Mouse (Mus musculus): ENCODE data around the gene Nt5dc2.
A peak's percentile ranks its signal among the peaks of the same experiment; 100 is the strongest.

The Nt5dc2 gene

GRCm38 (mm10) chr14:31130236-31131220, at the start of gene Nt5dc2:
Gene Nt5dc2, plus strand, starts transcription at chr14:31131053.
- DNase-seq (ENCODE audit: low read depth, low spot score) = peak; percentile 76

- DNase-seq (ENCODE audit: low read depth, low spot score) = no peak
Measured at GRCm38 (mm10) chr14:31081147-31081546, 49.7 kb upstream of the Nt5dc2 start.

- DNase-seq (ENCODE audit: low read depth, low spot score) = peak; percentile 24
Measured at GRCm38 (mm10) chr14:31087433-31087832, 43.4 kb upstream of the Nt5dc2 start.

GRCm38 (mm10) chr14:31088515-31088914, 42.3 kb upstream of the Nt5dc2 start:
- no peak for DNase-seq (ENCODE audit: low read depth, low spot score)

- DNase-seq (ENCODE audit: low read depth, low spot score) = peak; percentile 27
Measured at GRCm38 (mm10) chr14:31089918-31090317, 40.9 kb upstream of the Nt5dc2 start.

- no peak for DNase-seq (ENCODE audit: low read depth, low spot score)
Measured at GRCm38 (mm10) chr14:31105156-31105555, 25.7 kb upstream of the Nt5dc2 start.

- DNase-seq (ENCODE audit: low read depth, low spot score) = no peak
Measured at GRCm38 (mm10) chr14:31110613-31111012, 20.2 kb upstream of the Nt5dc2 start.

GRCm38 (mm10) chr14:31112187-31112586, 18.7 kb upstream of the Nt5dc2 start:
- no peak for DNase-seq (ENCODE audit: low read depth, low spot score)

- DNase-seq (ENCODE audit: low read depth, low spot score) = no peak
Measured at GRCm38 (mm10) chr14:31114011-31114410, 16.8 kb upstream of the Nt5dc2 start.

- no peak for DNase-seq (ENCODE audit: low read depth, low spot score)
Measured at GRCm38 (mm10) chr14:31115522-31115921, 15.3 kb upstream of the Nt5dc2 start.

GRCm38 (mm10) chr14:31125106-31126075, 5.5 kb upstream of the Nt5dc2 start:
- DNase-seq (ENCODE audit: low read depth, low spot score) = no peak

GRCm38 (mm10) chr14:31126826-31127225, 4.0 kb upstream of the Nt5dc2 start:
- no peak for DNase-seq (ENCODE audit: low read depth, low spot score)

GRCm38 (mm10) chr14:31128101-31128825, 2.6 kb upstream of the Nt5dc2 start:
- peak; percentile 71 for DNase-seq (ENCODE audit: low read depth, low spot score)

- peak; percentile 99 for DNase-seq (ENCODE audit: low read depth, low spot score)
Measured at GRCm38 (mm10) chr14:31128826-31129219, 2.0 kb upstream of the Nt5dc2 start, which contains the start of gene Smim4. Gene Smim4, minus strand, starts transcription at chr14:31128956.

GRCm38 (mm10) chr14:31129326-31130235, 1.3 kb upstream of the Nt5dc2 start:
- DNase-seq (ENCODE audit: low read depth, low spot score) = peak; percentile 12

GRCm38 (mm10) chr14:31131272-31131821, 494 bp downstream of the Nt5dc2 start:
- DNase-seq (ENCODE audit: low read depth, low spot score) = no peak

GRCm38 (mm10) chr14:31132031-31132430, 1.2 kb downstream of the Nt5dc2 start:
- DNase-seq (ENCODE audit: low read depth, low spot score) = no peak

GRCm38 (mm10) chr14:31132491-31132975, 1.7 kb downstream of the Nt5dc2 start:
- no peak for DNase-seq (ENCODE audit: low read depth, low spot score)

- DNase-seq (ENCODE audit: low read depth, low spot score) = no peak
Measured at GRCm38 (mm10) chr14:31133023-31133665, 2.3 kb downstream of the Nt5dc2 start.
